Mouse (Mus musculus): Measurements from ENCODE around the gene Soat2.

Gene Soat2

DNA sequence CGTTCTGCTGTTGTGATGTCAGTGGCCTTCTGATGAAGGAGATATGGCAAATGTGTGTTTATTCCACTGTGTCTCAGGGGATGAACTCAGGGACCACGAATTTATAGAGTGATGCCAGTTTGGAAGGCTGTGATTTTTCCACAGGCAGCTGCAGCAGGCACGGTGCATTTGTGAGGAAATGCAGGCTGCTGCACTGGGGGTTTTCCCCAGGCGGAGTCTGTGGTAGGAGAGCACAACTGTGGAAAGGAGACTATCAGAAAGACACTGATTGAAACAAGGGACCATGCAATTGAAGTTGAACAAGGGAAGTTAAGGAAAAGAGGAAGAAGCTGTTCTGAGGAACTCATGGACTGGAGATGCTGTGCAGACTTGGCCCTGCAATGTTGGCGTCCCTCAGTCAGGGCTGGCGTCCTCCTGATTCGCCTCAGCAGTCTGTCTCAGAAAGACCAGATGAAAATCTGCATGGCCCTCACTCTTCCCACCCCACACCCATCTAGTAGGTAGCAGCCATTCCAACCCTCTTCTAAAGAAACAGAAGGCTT lies 42.0 kb downstream of the Soat2 start:
- DNase-seq: no peak

GRCm38 (mm10) chr15:102192820-102193386 lies 42.6 kb downstream of the Soat2 start:
- no peak for DNase-seq

DNA sequence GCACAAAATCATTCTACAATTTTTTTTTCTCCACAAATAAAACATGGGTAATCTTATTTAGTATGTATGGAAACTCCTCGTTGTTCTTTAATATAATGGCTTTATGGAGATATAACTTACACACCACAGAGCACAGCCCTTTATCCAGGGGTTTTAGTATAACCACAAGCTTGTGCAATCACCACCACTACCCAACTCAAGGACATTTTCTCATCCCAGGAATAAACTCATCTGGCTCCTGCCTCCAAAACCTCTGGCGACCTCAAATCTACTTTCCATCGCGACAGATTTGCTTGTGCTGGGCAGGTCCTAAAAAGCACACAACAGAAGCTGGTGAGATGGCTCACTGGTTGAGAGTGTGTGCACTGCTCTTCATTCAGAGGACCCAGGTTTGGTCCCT lies 43.3 kb downstream of the Soat2 start:
- DNase-seq: no peak

DNA sequence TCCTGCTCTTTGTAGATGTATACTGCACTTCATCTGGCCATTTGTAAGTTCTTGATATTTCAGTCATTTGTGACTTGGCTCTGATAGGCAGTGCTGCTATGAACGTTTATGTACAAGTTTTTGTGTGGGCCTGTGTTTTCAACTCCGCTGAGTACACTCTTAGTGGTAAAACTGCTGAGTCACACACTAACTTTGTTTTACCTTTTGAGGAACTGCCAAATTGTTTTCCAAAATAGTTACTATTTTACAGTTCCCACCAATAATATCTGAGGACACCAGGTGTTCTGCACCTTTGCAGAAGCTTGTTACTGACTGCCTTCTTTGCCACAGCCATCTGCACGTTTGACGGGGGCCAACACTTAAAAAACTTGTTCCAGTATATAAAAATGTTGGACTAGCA lies 44.1 kb downstream of the Soat2 start:
- no peak for DNase-seq

GRCm38 (mm10) chr15:102195373-102195772 lies 45.0 kb downstream of the Soat2 start:
- DNase-seq: no peak

DNA sequence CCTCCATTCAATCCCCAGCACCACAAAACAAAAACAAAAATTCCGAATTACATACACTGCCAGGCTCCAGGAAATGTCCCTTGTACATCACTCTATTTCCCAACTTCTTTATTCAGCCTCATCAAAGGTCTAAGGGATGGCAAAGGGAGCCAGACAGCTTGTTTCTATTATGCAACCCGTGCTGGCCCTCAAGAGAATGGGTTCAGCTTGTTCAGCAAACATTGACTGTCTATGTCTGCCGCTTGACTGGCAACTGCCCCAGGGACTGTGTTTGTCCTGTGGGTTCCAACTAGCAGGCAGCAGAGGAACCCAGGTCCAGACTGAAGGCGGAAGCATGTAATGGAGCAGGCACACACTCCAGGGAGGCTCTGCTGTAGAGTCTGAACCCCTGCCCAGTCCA lies 48.5 kb downstream of the Soat2 start:
- peak; percentile 72 for DNase-seq

GRCm38 (mm10) chr15:102202971-102203834 lies 52.9 kb downstream of the Soat2 start, which contains the start of gene Zfp740:
Gene Zfp740, plus strand, starts transcription at chr15:102203249.
- peak; percentile 96 for DNase-seq

GRCm38 (mm10) chr15:102203835-102204381 lies 53.6 kb downstream of the Soat2 start:
- DNase-seq: peak; percentile 67

DNA sequence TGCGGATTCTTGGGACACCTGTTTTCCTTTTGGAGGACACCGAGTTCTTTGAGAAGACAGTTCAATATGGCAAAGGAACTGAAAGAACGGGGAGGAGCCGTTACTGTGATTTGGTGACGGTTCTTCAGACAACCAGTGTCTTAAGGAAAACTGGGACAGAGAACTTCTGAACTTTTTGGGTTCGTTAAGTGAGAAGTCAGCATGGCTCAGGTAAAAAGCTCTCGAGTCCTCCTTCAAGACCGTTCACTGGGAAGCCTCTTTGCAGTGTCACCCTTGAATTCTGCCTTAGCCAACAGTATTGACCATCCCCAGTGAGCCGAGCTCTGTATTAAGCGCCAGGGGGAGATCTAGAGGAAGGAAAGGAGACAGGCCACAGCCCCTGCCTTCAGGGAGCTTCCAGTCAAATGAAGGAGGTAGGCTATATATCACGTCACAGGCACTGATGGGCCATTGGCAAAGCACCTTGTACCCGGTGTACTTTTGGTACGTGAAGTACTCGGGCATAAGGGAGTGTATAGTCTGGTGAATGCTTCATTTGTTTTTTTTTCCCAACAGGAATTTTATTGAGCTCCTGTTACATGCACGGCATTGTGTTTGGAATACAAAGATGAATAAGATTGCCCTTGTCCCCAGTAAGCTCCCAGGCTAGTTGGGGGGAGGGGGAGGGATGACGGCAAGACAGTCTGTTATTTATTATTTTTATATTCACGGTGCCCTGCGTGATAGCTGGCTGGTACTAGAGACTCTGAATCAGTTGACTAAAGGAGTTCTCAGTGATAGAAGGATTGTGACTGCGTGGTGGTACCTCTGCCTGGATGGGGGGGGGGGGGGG lies 54.6 kb downstream of the Soat2 start, which contains the start of gene Csad:
TSS of gene Csad (minus strand) at position 51 of the 832 bp plus-strand sequence.
- no peak for DNase-seq

DNA sequence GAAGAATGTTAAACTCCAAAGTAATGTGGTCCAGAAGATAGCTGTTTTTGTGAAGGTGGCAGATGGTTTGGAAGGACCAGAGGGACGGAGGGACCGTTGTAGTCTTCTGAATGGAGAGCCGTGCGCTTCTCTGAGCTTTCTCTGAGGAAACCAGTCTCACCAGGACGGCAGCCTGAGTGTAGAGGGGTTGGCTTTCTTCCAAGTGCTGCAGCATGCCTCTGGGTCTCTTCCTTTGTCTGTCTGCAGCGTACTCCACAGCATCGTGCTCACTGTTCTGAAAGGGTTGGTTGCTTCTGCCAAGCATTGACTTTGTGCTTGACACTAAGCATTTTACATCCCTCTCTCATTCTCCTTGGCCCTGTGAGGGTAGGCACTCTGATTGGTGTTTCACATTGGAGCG lies 55.5 kb downstream of the Soat2 start:
- DNase-seq: peak; percentile 38

GRCm38 (mm10) chr15:102207351-102207750 lies 57.0 kb downstream of the Soat2 start:
- DNase-seq: no peak

DNA sequence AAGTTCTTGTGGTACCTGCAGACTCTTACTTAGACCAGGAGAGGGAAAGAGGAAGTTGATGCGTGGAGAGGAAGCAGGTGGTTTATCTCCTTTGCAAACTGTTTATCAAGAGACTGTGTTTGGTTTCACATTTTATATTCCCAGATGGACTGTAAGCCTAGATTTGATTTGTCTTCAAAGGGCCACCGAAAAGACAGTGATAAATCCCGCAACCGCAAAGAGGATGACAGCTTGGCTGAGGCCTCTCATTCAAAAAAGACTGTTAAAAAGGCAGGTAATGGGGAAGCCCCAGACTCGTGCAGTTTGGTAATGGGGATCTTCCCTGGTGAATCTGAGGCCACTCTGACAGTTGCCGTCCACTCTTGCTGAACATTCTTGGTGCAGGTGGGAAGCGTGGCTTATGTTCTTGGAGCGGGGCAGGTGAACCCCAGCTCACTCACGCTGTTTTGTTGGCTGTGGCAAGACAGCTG lies 57.8 kb downstream of the Soat2 start:
- no peak for DNase-seq

DNA sequence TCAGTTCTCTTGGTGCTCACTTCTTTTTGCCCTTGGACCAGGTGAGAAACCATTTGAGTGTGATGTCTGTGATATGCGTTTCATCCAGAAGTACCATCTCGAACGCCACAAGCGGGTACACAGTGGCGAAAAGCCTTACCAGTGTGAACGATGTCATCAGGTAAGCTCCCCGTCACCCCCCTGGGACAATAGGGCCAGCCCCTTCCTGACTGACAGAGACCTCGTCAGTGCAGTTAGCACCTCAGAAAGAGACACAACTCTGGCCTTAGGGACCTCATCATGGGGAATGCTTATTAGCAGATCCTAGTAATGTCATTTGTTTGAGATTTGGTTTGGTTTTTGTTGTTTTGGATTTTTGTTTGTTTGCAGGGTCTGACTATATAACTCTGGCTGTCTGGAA lies 58.8 kb downstream of the Soat2 start:
- DNase-seq: no peak

- no peak for DNase-seq
These were observed 60.5 kb downstream of the Soat2 start for GRCm38 (mm10) chr15:102210816-102211215.

DNA sequence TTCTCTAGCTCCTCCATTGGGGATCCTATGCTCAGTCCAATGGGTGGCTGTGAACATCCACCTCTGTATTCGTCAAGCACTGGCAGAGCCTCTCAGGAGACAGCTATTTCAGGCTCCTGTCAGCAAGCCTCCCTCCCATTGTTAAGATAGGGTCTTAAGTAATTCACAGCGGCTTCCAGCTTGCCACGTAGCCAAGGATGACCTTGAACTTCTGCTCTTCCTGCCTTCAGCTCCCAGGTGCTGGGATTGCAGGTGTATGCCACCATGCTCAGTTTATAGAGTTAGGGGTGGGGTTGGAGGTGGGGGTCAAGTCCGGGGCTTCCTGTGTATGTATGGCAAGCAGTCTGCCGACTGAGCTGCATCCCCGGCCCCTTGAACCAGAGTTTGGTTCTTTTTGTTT lies 61.6 kb downstream of the Soat2 start:
- no peak for DNase-seq

Data from lung, postnatal 36 days (tissue).